Mouse (Mus musculus) small intestine, adult 2 months (tissue): Measurements from ENCODE around the gene Ankrd13b.

Source experiments
- CTCF ChIP-seq: fragments of 200-500 bp; IDR thresholded peaks from 2 replicates; pipeline ENCODE4 v1.5.1; 2012; ENCODE audit warnings: low read depth, mild to moderate bottlenecking, control low read depth, inconsistent platforms, low read length, moderate library complexity, mixed read lengths; ENCODE audit not compliant: insufficient replicate concordance, insufficient read length; ENCODE audit errors: extremely low read depth
- POLR2A ChIP-seq: fragments of 200-500 bp; IDR thresholded peaks from 2 replicates; pipeline ENCODE4 v1.6.1; 2012; ENCODE audit warnings: low read depth, mild to moderate bottlenecking, control low read depth, inconsistent platforms, low read length, moderate library complexity

DNA sequence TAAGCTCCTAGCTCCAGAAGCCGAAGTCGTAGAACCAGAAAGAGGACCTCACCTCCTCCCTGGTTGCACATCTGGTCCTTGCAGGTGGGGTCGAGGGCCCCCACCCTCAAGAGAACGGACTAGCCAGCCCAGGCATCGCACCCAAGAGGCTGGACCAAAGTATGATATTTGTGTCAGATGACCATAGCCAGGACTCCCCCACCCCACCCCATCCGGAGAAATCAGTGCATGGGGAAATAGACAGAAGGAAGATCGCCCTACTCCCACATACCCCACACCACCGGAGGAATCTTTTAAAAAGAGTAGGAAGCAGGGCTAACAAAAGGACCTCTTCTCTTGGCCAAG is 26.4 kb downstream of the Ankrd13b start:
- TF ChIP-seq CTCF (no peak), POLR2A (no peak)
